Comparison of ENCODE assay signal across 33 mouse cellular contexts in genomic region chr10:128192030-128192766, GRCm38 (mm10). TPM values are rescaled to one million over a fixed set of nuclear protein-coding genes. Genes with fewer than 3 reads are reported as not detected.
"Had no signal": no experiment of that assay in that cellular context is flagged by ENCODE, and none has a peak within 500 bp of the region (broad histone marks: within the 10 kb centered on the region; RNA-seq: fewer than 3 reads in every experiment).

No protein-coding gene starts in this region.

RNA-seq across cellular contexts. Expression of gene Mip, which starts 33.4 kb away (rescaled TPM):
- total RNA-seq: heart, postnatal 10 days; heart, postnatal 14 days; heart, postnatal 25 days; heart, postnatal 36 days; heart, postnatal 4 days; layer of hippocampus, adult 18-20 months; layer of hippocampus, adult 8-10 months; layer of hippocampus, postnatal 10 days; layer of hippocampus, postnatal 14 days; layer of hippocampus, postnatal 25 days; layer of hippocampus, postnatal 36 days; left cerebral cortex, adult 18-20 months; left cerebral cortex, adult 2 months had no signal
- polyA plus RNA-seq: heart, embryonic 10.5 days; heart, embryonic 11.5 days; heart, embryonic 12.5 days; heart, embryonic 13.5 days; heart, embryonic 14.5 days; heart, embryonic 15.5 days; heart, embryonic 16.5 days; heart, postnatal 0 days; hindbrain, embryonic 11.5 days; hindbrain, embryonic 12.5 days; hindbrain, embryonic 15.5 days; hindbrain, postnatal 0 days; inflammation-experienced regulatory T-cells, adult 6 months; intestine, embryonic 14.5 days; kidney, adult 2 months; kidney, embryonic 14.5 days; kidney, embryonic 15.5 days; kidney, embryonic 16.5 days; kidney, postnatal 0 days; large intestine, adult 2 months had no signal
